Mouse (Mus musculus) adrenal gland, adult 2 months (tissue): ENCODE data around the gene Rbfox1. TPM values are rescaled to one million over a fixed set of nuclear protein-coding genes. Genes with fewer than 3 reads are reported as not detected.
A peak's percentile ranks its signal among the peaks of the same experiment; 100 is the strongest.

ENCODE experiments used
- DNase-seq: peaks from one replicate; pipeline ENCODE4 v3.0.0; 2021
- polyA plus RNA-seq: library from polyadenylated mRNA; depleted of rRNA; stranded (reverse); fragments of >200 nt; gene quantifications from 2 replicates; pipeline ENCODE4 v1.2.3, GENCODE M21; 2012
- total RNA-seq, 2 experiments: library from RNA; stranded (reverse); gene quantifications; 2 replicates each; pipeline ENCODE4 v1.2.3; 2021

Rbfox1 gene
- total and polyA plus RNA-seq, 3 experiments: 1.3 to 1.4 (median 1.4) TPM

- DNase-seq: no peak
Measured at GRCm38 (mm10) chr16:6833486-6833885, 948.3 kb downstream of the Rbfox1 start.

- no peak for DNase-seq
Measured at GRCm38 (mm10) chr16:6835051-6835450, 949.9 kb downstream of the Rbfox1 start.

GRCm38 (mm10) chr16:6839299-6839995 lies 954.3 kb downstream of the Rbfox1 start:
- peak; percentile 88 for DNase-seq

GRCm38 (mm10) chr16:6840007-6840406 lies 954.9 kb downstream of the Rbfox1 start:
- DNase-seq: no peak

- no peak for DNase-seq
Measured at GRCm38 (mm10) chr16:6840461-6840860, 955.3 kb downstream of the Rbfox1 start.

GRCm38 (mm10) chr16:6842066-6842785 lies 957.1 kb downstream of the Rbfox1 start:
- peak; percentile 31 for DNase-seq

GRCm38 (mm10) chr16:6844659-6845058 lies 959.5 kb downstream of the Rbfox1 start:
- DNase-seq: no peak

GRCm38 (mm10) chr16:6851393-6851792 lies 966.2 kb downstream of the Rbfox1 start:
- DNase-seq: peak; percentile 55

GRCm38 (mm10) chr16:6853796-6854195 lies 968.6 kb downstream of the Rbfox1 start:
- DNase-seq: no peak

- DNase-seq: no peak
Measured at GRCm38 (mm10) chr16:6861656-6862055, 976.5 kb downstream of the Rbfox1 start.

- no peak for DNase-seq
Measured at GRCm38 (mm10) chr16:6882683-6883430, 997.7 kb downstream of the Rbfox1 start.

GRCm38 (mm10) chr16:6883798-6884197 lies 998.6 kb downstream of the Rbfox1 start:
- no peak for DNase-seq

GRCm38 (mm10) chr16:6885617-6886016 lies 1000.5 kb downstream of the Rbfox1 start:
- no peak for DNase-seq

- DNase-seq: peak; percentile 12
Measured at GRCm38 (mm10) chr16:6889221-6889620, 1004.1 kb downstream of the Rbfox1 start.

- DNase-seq: no peak
Measured at GRCm38 (mm10) chr16:6897734-6898133, 1012.6 kb downstream of the Rbfox1 start.

- no peak for DNase-seq
Measured at GRCm38 (mm10) chr16:6900006-6900405, 1014.9 kb downstream of the Rbfox1 start.

- no peak for DNase-seq
Measured at GRCm38 (mm10) chr16:6904984-6905383, 1019.8 kb downstream of the Rbfox1 start.

GRCm38 (mm10) chr16:6906001-6906400 lies 1020.8 kb downstream of the Rbfox1 start:
- peak; percentile 24 for DNase-seq

- DNase-seq: no peak
Measured at GRCm38 (mm10) chr16:6907550-6907949, 1022.4 kb downstream of the Rbfox1 start.

- no peak for DNase-seq
Measured at GRCm38 (mm10) chr16:6914531-6914930, 1029.4 kb downstream of the Rbfox1 start.

- no peak for DNase-seq
Measured at GRCm38 (mm10) chr16:6918641-6919040, 1033.5 kb downstream of the Rbfox1 start.

GRCm38 (mm10) chr16:6919681-6920080 lies 1034.5 kb downstream of the Rbfox1 start:
- DNase-seq: no peak

GRCm38 (mm10) chr16:6927661-6928060 lies 1042.5 kb downstream of the Rbfox1 start:
- no peak for DNase-seq
